Mouse (Mus musculus) heart, embryonic 16.5 days (tissue): ENCODE results near the gene Fry. TPM values are rescaled to one million over a fixed set of nuclear protein-coding genes. Genes with fewer than 3 reads are reported as not detected.

Experiments
- ATAC-seq: fragments of 200-750 bp; cut with Nextera tagmentation; replicated peaks from 2 replicates; pipeline ENCODE4 v1.8.0; 2017; ENCODE audit warnings: moderate number of reproducible peaks; ENCODE audit not compliant: insufficient read depth, low FRiP score; ENCODE audit errors: extremely low read depth
- H3K27ac ChIP-seq: fragments of 300-500 bp; sonication (generic); 2 replicates; pipeline ENCODE4 v1.5.1; 2014; ENCODE audit warnings: mild to moderate bottlenecking, low read length, control low read depth, moderate library complexity
- H3K27me3 ChIP-seq: fragments of 300-500 bp; sonication (generic); 2 replicates; pipeline ENCODE4 v1.6.1; 2014; ENCODE audit warnings: low read length, mixed read lengths; ENCODE audit not compliant: control insufficient read depth, insufficient read depth
- H3K36me3 ChIP-seq: fragments of 300-500 bp; sonication (generic); 2 replicates; pipeline ENCODE4 v1.6.1; 2014; ENCODE audit not compliant: control insufficient read depth, insufficient read depth
- H3K4me1 ChIP-seq: fragments of 300-500 bp; sonication (generic); 2 replicates; pipeline ENCODE4 v1.6.1; 2014; ENCODE audit warnings: low read length, mixed read lengths; ENCODE audit not compliant: control insufficient read depth, insufficient read depth
- H3K4me2 ChIP-seq: fragments of 300-500 bp; sonication (generic); 2 replicates; pipeline ENCODE4 v1.6.1; 2014; ENCODE audit warnings: low read depth, mild to moderate bottlenecking, control low read depth, low read length
- H3K4me3 ChIP-seq: fragments of 300-500 bp; sonication (generic); 2 replicates; pipeline ENCODE4 v1.5.1; 2014; ENCODE audit warnings: mild to moderate bottlenecking, control low read depth, low read length
- H3K9ac ChIP-seq: fragments of 300-500 bp; sonication (generic); 2 replicates; pipeline ENCODE4 v1.6.1; 2014; ENCODE audit warnings: low read length, control low read depth
- H3K9me3 ChIP-seq: fragments of 300-500 bp; sonication (generic); replicated peaks from 2 replicates; pipeline ENCODE4 v1.6.1; 2016; ENCODE audit warnings: low read length; ENCODE audit not compliant: control insufficient read depth
- WGBS: fragments of 180-500 bp; shearing (Covaris S2); extraction: QIAGEN DNeasy Blood & Tissue Kit; methylation state at CpG from one replicate; pipeline ENCODE4 v1.1.7; 2014; 5-methylcytosine and 5-hydroxymethylcytosine counted together
- polyA plus RNA-seq: library from polyadenylated mRNA; unstranded; fragments of >200 nt; fragmentation: Nextera tagmentation; extraction: Ambion mirVana; gene quantifications from 2 replicates; pipeline ENCODE4 v1.2.1, GENCODE M21; 2015

Fry gene
- polyA plus RNA-seq, 1 experiment from 2014 or later: 32.6 TPM

- Histone ChIP-seq H3K4me2 (no peak overlapping the region), H3K9ac (no peak overlapping the region), H3K4me3 (no peak overlapping the region), H3K27ac (no peak overlapping the region), H3K9me3 (peaks cover 7% of the 10 kb centered on the region), H3K4me1 (peaks cover 7% of the 10 kb centered on the region; the same call in 1 of the 2 replicates), H3K36me3 (peaks cover 4% of the 10 kb centered on the region; the same call in 1 of the 2 replicates), H3K27me3 (no peaks in the 10 kb centered on the region)
- 32% methylated on average over 10 of the region's 10 CpGs for WGBS
- ATAC-seq: no peak
Measured at GRCm38 (mm10) chr5:150171562-150171961, 53.1 kb downstream of the Fry start.

GRCm38 (mm10) chr5:150173869-150174268 lies 55.4 kb downstream of the Fry start:
- no peak for ATAC-seq
- Histone ChIP-seq H3K27me3 (no peaks in the 10 kb centered on the region), H3K4me1 (peaks cover 9% of the 10 kb centered on the region; the same call in 1 of the 2 replicates), H3K9me3 (peaks cover 7% of the 10 kb centered on the region), H3K27ac (no peak overlapping the region), H3K9ac (no peak overlapping the region), H3K4me3 (no peak overlapping the region), H3K36me3 (peaks cover 4% of the 10 kb centered on the region; the same call in 1 of the 2 replicates), H3K4me2 (no peak overlapping the region)
- 61% methylated on average over 6 of the region's 6 CpGs for WGBS

- no peak overlapping the region for H3K27ac ChIP-seq
- H3K9me3 ChIP-seq: peaks cover 7% of the 10 kb centered on the region
- no peaks in the 10 kb centered on the region for H3K27me3 ChIP-seq
- no peak overlapping the region for H3K9ac ChIP-seq
- no peak overlapping the region for H3K4me2 ChIP-seq
- H3K4me3 ChIP-seq: no peak overlapping the region
- peaks cover 9% of the 10 kb centered on the region; the same call in 1 of the 2 replicates for H3K4me1 ChIP-seq
- ATAC-seq: no peak
- H3K36me3 ChIP-seq: peaks cover 4% of the 10 kb centered on the region; the same call in 1 of the 2 replicates
Measured at GRCm38 (mm10) chr5:150174950-150175349, 56.5 kb downstream of the Fry start.

- Histone ChIP-seq H3K4me3 (no peak overlapping the region), H3K36me3 (peaks cover 4% of the 10 kb centered on the region; the same call in 1 of the 2 replicates), H3K27ac (no peak overlapping the region), H3K9me3 (peaks cover 7% of the 10 kb centered on the region), H3K4me2 (no peak overlapping the region), H3K27me3 (no peaks in the 10 kb centered on the region), H3K9ac (no peak overlapping the region), H3K4me1 (peaks cover 9% of the 10 kb centered on the region; the same call in 1 of the 2 replicates)
- ATAC-seq: no peak
- WGBS: 68% methylated on average over 13 of the region's 13 CpGs
Measured at GRCm38 (mm10) chr5:150176251-150177015, 58.0 kb downstream of the Fry start.

GRCm38 (mm10) chr5:150177757-150178156 lies 59.3 kb downstream of the Fry start:
- no peak overlapping the region for H3K27ac ChIP-seq
- no peak overlapping the region for H3K4me2 ChIP-seq
- ATAC-seq: no peak
- peaks cover 9% of the 10 kb centered on the region for H3K9me3 ChIP-seq
- H3K36me3 ChIP-seq: peaks cover 4% of the 10 kb centered on the region; the same call in 1 of the 2 replicates
- WGBS: 81% methylated on average over 1 of the region's 1 CpGs
- H3K4me1 ChIP-seq: 0 out of 2 replicates have a peak, but pooled peaks cover 2% of the 10 kb centered on the region
- no peaks in the 10 kb centered on the region for H3K27me3 ChIP-seq
- H3K9ac ChIP-seq: no peak overlapping the region
- H3K4me3 ChIP-seq: no peak overlapping the region

GRCm38 (mm10) chr5:150178194-150178801 lies 59.9 kb downstream of the Fry start:
- H3K9me3 ChIP-seq: peaks cover 10% of the 10 kb centered on the region
- 0 out of 2 replicates have a peak, but pooled peaks cover 2% of the 10 kb centered on the region for H3K4me1 ChIP-seq
- WGBS: 82% methylated on average over 1 of the region's 2 CpGs
- no peaks in the 10 kb centered on the region for H3K27me3 ChIP-seq
- H3K4me2 ChIP-seq: no peak overlapping the region
- peaks cover 4% of the 10 kb centered on the region; the same call in 1 of the 2 replicates for H3K36me3 ChIP-seq
- no peak for ATAC-seq
- no peak overlapping the region for H3K27ac ChIP-seq
- no peak overlapping the region for H3K4me3 ChIP-seq
- no peak overlapping the region for H3K9ac ChIP-seq

GRCm38 (mm10) chr5:150180985-150181607 lies 62.7 kb downstream of the Fry start:
- Histone ChIP-seq H3K9ac (no peak overlapping the region), H3K27me3 (no peaks in the 10 kb centered on the region), H3K4me2 (no peak overlapping the region), H3K36me3 (no peaks in the 10 kb centered on the region), H3K4me1 (0 out of 2 replicates have a peak, but pooled peaks cover 2% of the 10 kb centered on the region), H3K9me3 (peaks cover 5% of the 10 kb centered on the region; the same call in 1 of the 2 replicates), H3K27ac (no peak overlapping the region; the same call in 1 of the 2 replicates), H3K4me3 (no peak overlapping the region)
- no peak for ATAC-seq
- 59% methylated on average over 1 of the region's 1 CpGs for WGBS

GRCm38 (mm10) chr5:150184959-150185358 lies 66.5 kb downstream of the Fry start:
- Histone ChIP-seq H3K9me3 (peaks cover 8% of the 10 kb centered on the region; the same call in 1 of the 2 replicates), H3K36me3 (no peaks in the 10 kb centered on the region), H3K4me3 (no peak overlapping the region), H3K9ac (no peak overlapping the region), H3K27ac (no peak overlapping the region), H3K27me3 (no peaks in the 10 kb centered on the region), H3K4me1 (no peaks in the 10 kb centered on the region), H3K4me2 (no peak overlapping the region)
- 94% methylated on average over 3 of the region's 3 CpGs for WGBS
- ATAC-seq: no peak
